Mouse (Mus musculus) embryonic facial prominence, embryonic 13.5 days (tissue): ENCODE data around the gene Sh2b3. TPM values are rescaled to one million over a fixed set of nuclear protein-coding genes. Genes with fewer than 3 reads are reported as not detected.

ENCODE experiments used
- ATAC-seq: fragments of 200-750 bp; cut with Nextera tagmentation; 2 replicates; pipeline ENCODE4 v1.8.0; 2017; ENCODE audit warnings: low read depth; ENCODE audit not compliant: insufficient number of reproducible peaks, insufficient read depth, low FRiP score, low TSS enrichment
- H3K27ac ChIP-seq: fragments of 300-500 bp; sonication (generic); 2 replicates; pipeline ENCODE4 v1.5.1; 2015; ENCODE audit warnings: moderate library complexity, mild to moderate bottlenecking, inconsistent platforms
- H3K27me3 ChIP-seq: fragments of 300-500 bp; sonication (generic); 2 replicates; pipeline ENCODE4 v1.6.1; 2015; ENCODE audit warnings: mild to moderate bottlenecking, inconsistent platforms
- H3K36me3 ChIP-seq: fragments of 300-500 bp; sonication (generic); 2 replicates; pipeline ENCODE4 v1.6.1; 2015; ENCODE audit warnings: mild to moderate bottlenecking, inconsistent platforms
- H3K4me1 ChIP-seq: fragments of 300-500 bp; sonication (generic); 2 replicates; pipeline ENCODE4 v1.6.1; 2015; ENCODE audit warnings: inconsistent platforms
- H3K4me2 ChIP-seq: fragments of 300-500 bp; sonication (generic); 2 replicates; pipeline ENCODE4 v1.6.1; 2015; ENCODE audit warnings: moderate library complexity, mild to moderate bottlenecking, inconsistent platforms
- H3K4me3 ChIP-seq: fragments of 300-500 bp; sonication (generic); 2 replicates; pipeline ENCODE4 v1.5.1; 2015; ENCODE audit warnings: mild to moderate bottlenecking, inconsistent platforms
- H3K9ac ChIP-seq: fragments of 300-500 bp; sonication (generic); 2 replicates; pipeline ENCODE4 v1.6.1; 2015; ENCODE audit warnings: mild to moderate bottlenecking, inconsistent platforms
- H3K9me3 ChIP-seq: fragments of 300-500 bp; sonication (generic); 2 replicates; pipeline ENCODE4 v1.6.1; 2016; ENCODE audit warnings: inconsistent platforms
- WGBS: fragments of 180-500 bp; shearing (Covaris S2); methylation state at CpG from one replicate; pipeline ENCODE4 v1.1.7; 2015; ENCODE audit warnings: mixed read lengths; 5-methylcytosine and 5-hydroxymethylcytosine counted together
- polyA plus RNA-seq: library from polyadenylated mRNA; unstranded; fragments of >200 nt; fragmentation: Nextera tagmentation; extraction: Ambion mirVana; gene quantifications from 2 replicates; pipeline ENCODE4 v1.2.1, GENCODE M21; 2015

The Sh2b3 gene
- polyA plus RNA-seq, 1 experiment from 2014 or later, result 12.2 TPM

- no peak for ATAC-seq
Observed at GRCm38 (mm10) chr5:121821552-121821951, 15.9 kb downstream of the Sh2b3 start.

GRCm38 (mm10) chr5:121821116-121821515, 16.3 kb downstream of the Sh2b3 start:
- Histone ChIP-seq H3K4me2 (no peak overlapping the region), H3K9ac (no peak overlapping the region), H3K27me3 (no peaks in the 10 kb centered on the region), H3K9me3 (no peaks in the 10 kb centered on the region), H3K27ac (no peak overlapping the region), H3K4me1 (peaks cover 17% of the 10 kb centered on the region), H3K36me3 (peaks cover 80% of the 10 kb centered on the region), H3K4me3 (no peak overlapping the region)
- ATAC-seq, result no peak
- WGBS, result 80% methylated on average over 5 of the region's 5 CpGs

More at GRCm38 (mm10) chr5:121821552-121821951, 15.9 kb downstream of the Sh2b3 start:
- WGBS, result 75% methylated on average over 5 of the region's 5 CpGs
- H3K9ac ChIP-seq, result no peak overlapping the region
- H3K36me3 ChIP-seq, result peaks cover 76% of the 10 kb centered on the region
- no peak overlapping the region for H3K27ac ChIP-seq
- no peak overlapping the region for H3K4me3 ChIP-seq
- H3K9me3 ChIP-seq, result no peaks in the 10 kb centered on the region
- no peak overlapping the region for H3K4me2 ChIP-seq
- H3K27me3 ChIP-seq, result no peaks in the 10 kb centered on the region
- H3K4me1 ChIP-seq, result peaks cover 17% of the 10 kb centered on the region

- ATAC-seq, result no peak
- Histone ChIP-seq H3K4me2 (no peak overlapping the region), H3K27me3 (no peaks in the 10 kb centered on the region), H3K9me3 (no peaks in the 10 kb centered on the region), H3K9ac (no peak overlapping the region), H3K36me3 (peaks cover 81% of the 10 kb centered on the region), H3K4me1 (peaks cover 17% of the 10 kb centered on the region), H3K4me3 (no peak overlapping the region), H3K27ac (no peak overlapping the region)
- 84% methylated on average over 3 of the region's 3 CpGs for WGBS
Observed at GRCm38 (mm10) chr5:121820657-121821056, 16.8 kb downstream of the Sh2b3 start.

GRCm38 (mm10) chr5:121820161-121820560, 17.3 kb downstream of the Sh2b3 start:
- ATAC-seq, result no peak
- no peaks in the 10 kb centered on the region for H3K9me3 ChIP-seq
- 65% methylated on average over 2 of the region's 2 CpGs for WGBS
- H3K4me1 ChIP-seq, result peaks cover 17% of the 10 kb centered on the region
- peaks cover 80% of the 10 kb centered on the region for H3K36me3 ChIP-seq
- H3K27me3 ChIP-seq, result no peaks in the 10 kb centered on the region
- H3K4me3 ChIP-seq, result no peak overlapping the region
- H3K27ac ChIP-seq, result no peak overlapping the region; the same call in 1 of the 2 replicates
- H3K9ac ChIP-seq, result no peak overlapping the region
- no peak overlapping the region for H3K4me2 ChIP-seq

- ATAC-seq, result no peak
- H3K4me3 ChIP-seq, result no peak overlapping the region
- WGBS, result 88% methylated on average over 5 of the region's 5 CpGs
- H3K36me3 ChIP-seq, result peaks cover 80% of the 10 kb centered on the region
- no peak overlapping the region for H3K4me2 ChIP-seq
- no peak overlapping the region; the same call in 1 of the 2 replicates for H3K27ac ChIP-seq
- H3K4me1 ChIP-seq, result peaks cover 17% of the 10 kb centered on the region
- H3K9ac ChIP-seq, result no peak overlapping the region
- H3K9me3 ChIP-seq, result no peaks in the 10 kb centered on the region
- H3K27me3 ChIP-seq, result no peaks in the 10 kb centered on the region
Observed at GRCm38 (mm10) chr5:121819559-121819958, 17.9 kb downstream of the Sh2b3 start.

GRCm38 (mm10) chr5:121818862-121819261, 18.6 kb downstream of the Sh2b3 start:
- no peak overlapping the region for H3K4me3 ChIP-seq
- ATAC-seq, result no peak
- WGBS, result 94% methylated on average over 4 of the region's 4 CpGs
- peaks cover 17% of the 10 kb centered on the region for H3K4me1 ChIP-seq
- H3K4me2 ChIP-seq, result no peak overlapping the region
- no peaks in the 10 kb centered on the region for H3K9me3 ChIP-seq
- no peak overlapping the region for H3K27ac ChIP-seq
- no peak overlapping the region for H3K9ac ChIP-seq
- H3K27me3 ChIP-seq, result no peaks in the 10 kb centered on the region
- H3K36me3 ChIP-seq, result peaks cover 80% of the 10 kb centered on the region

GRCm38 (mm10) chr5:121818401-121818800, 19.0 kb downstream of the Sh2b3 start:
- WGBS, result 92% methylated on average over 7 of the region's 7 CpGs
- Histone ChIP-seq H3K4me3 (no peak overlapping the region), H3K9me3 (no peaks in the 10 kb centered on the region), H3K4me1 (peaks cover 15% of the 10 kb centered on the region), H3K27ac (no peak overlapping the region), H3K9ac (no peak overlapping the region), H3K36me3 (peaks cover 81% of the 10 kb centered on the region), H3K27me3 (no peaks in the 10 kb centered on the region), H3K4me2 (no peak overlapping the region)
- ATAC-seq, result no peak

- H3K36me3 ChIP-seq, result peaks cover 88% of the 10 kb centered on the region
- H3K4me1 ChIP-seq, result peaks cover 8% of the 10 kb centered on the region
- no peak overlapping the region for H3K4me2 ChIP-seq
- 89% methylated on average over 9 of the region's 9 CpGs for WGBS
- no peaks in the 10 kb centered on the region for H3K27me3 ChIP-seq
- H3K4me3 ChIP-seq, result no peak overlapping the region
- ATAC-seq, result no peak
- H3K9ac ChIP-seq, result no peak overlapping the region
- H3K27ac ChIP-seq, result no peak overlapping the region
- H3K9me3 ChIP-seq, result no peaks in the 10 kb centered on the region
Observed at GRCm38 (mm10) chr5:121817551-121817950, 19.9 kb downstream of the Sh2b3 start.

GRCm38 (mm10) chr5:121816611-121817010, 20.8 kb downstream of the Sh2b3 start:
- no peak overlapping the region for H3K27ac ChIP-seq

GRCm38 (mm10) chr5:121815867-121816380, 21.5 kb downstream of the Sh2b3 start:
- H3K36me3 ChIP-seq, result peaks cover 96% of the 10 kb centered on the region

More at GRCm38 (mm10) chr5:121816611-121817010, 20.8 kb downstream of the Sh2b3 start:
- no peak overlapping the region for H3K4me3 ChIP-seq
- WGBS, result 95% methylated on average over 2 of the region's 2 CpGs
- no peak overlapping the region for H3K9ac ChIP-seq
- no peaks in the 10 kb centered on the region for H3K9me3 ChIP-seq
- ATAC-seq, result no peak
- H3K27me3 ChIP-seq, result no peaks in the 10 kb centered on the region
- peaks cover 96% of the 10 kb centered on the region for H3K36me3 ChIP-seq
- H3K4me1 ChIP-seq, result peaks cover 8% of the 10 kb centered on the region
- no peak overlapping the region for H3K4me2 ChIP-seq

GRCm38 (mm10) chr5:121815067-121815466, 22.4 kb downstream of the Sh2b3 start:
- peaks cover 5% of the 10 kb centered on the region for H3K4me1 ChIP-seq
- H3K36me3 ChIP-seq, result peaks cover 97% of the 10 kb centered on the region
- H3K4me3 ChIP-seq, result no peak overlapping the region
- no peak overlapping the region for H3K9ac ChIP-seq
- 58% methylated on average over 3 of the region's 3 CpGs for WGBS
- H3K4me2 ChIP-seq, result no peak overlapping the region
- ATAC-seq, result no peak
- no peak overlapping the region for H3K27ac ChIP-seq
- no peaks in the 10 kb centered on the region for H3K27me3 ChIP-seq
- no peaks in the 10 kb centered on the region for H3K9me3 ChIP-seq

More at GRCm38 (mm10) chr5:121815867-121816380, 21.5 kb downstream of the Sh2b3 start:
- peaks cover 8% of the 10 kb centered on the region for H3K4me1 ChIP-seq
- no peak for ATAC-seq
- H3K9ac ChIP-seq, result no peak overlapping the region
- 92% methylated on average over 8 of the region's 8 CpGs for WGBS
- no peaks in the 10 kb centered on the region for H3K27me3 ChIP-seq
- no peak overlapping the region for H3K4me3 ChIP-seq
- H3K27ac ChIP-seq, result no peak overlapping the region
- H3K4me2 ChIP-seq, result no peak overlapping the region
- no peaks in the 10 kb centered on the region for H3K9me3 ChIP-seq

GRCm38 (mm10) chr5:121813744-121814143, 23.7 kb downstream of the Sh2b3 start:
- ATAC-seq, result no peak
- Histone ChIP-seq H3K4me3 (no peak overlapping the region), H3K36me3 (peaks cover 91% of the 10 kb centered on the region), H3K27ac (peak overlapping the region; percentile 4; the same call in 1 of the 2 replicates), H3K9ac (no peak overlapping the region), H3K4me2 (no peak overlapping the region), H3K27me3 (no peaks in the 10 kb centered on the region), H3K9me3 (no peaks in the 10 kb centered on the region), H3K4me1 (peaks cover 2% of the 10 kb centered on the region; the same call in 1 of the 2 replicates)
- 90% methylated on average over 10 of the region's 10 CpGs for WGBS
